Mouse (Mus musculus): ENCODE measurements around the gene Dclk1.

GRCm38 (mm10) chr3:55495231-55495630 lies 253.1 kb downstream of the Dclk1 start:
- TF ChIP-seq CTCF (IDR thresholded peaks at IDR 0.05) (no peak), EP300 (IDR thresholded peaks at IDR 0.05; ENCODE audit: insufficient read depth, low read depth, low read length) (no peak), POLR2A (IDR thresholded peaks at IDR 0.05; ENCODE audit: insufficient read depth, low read depth, low read length) (no peak)

Measured in heart, adult 2 months (tissue).